Mouse (Mus musculus): ENCODE results near the gene Stat3. TPM values are rescaled to one million over a fixed set of nuclear protein-coding genes. Genes with fewer than 3 reads are reported as not detected.
A peak's percentile ranks its signal among the peaks of the same experiment; 100 is the strongest.

The Stat3 gene
- polyA plus RNA-seq, 1 experiment from 2014 or later: 39.0 TPM

- Histone ChIP-seq H3K9me3 (replicated peaks; ENCODE audit: control insufficient read depth, low read length, poor library complexity, severe bottlenecking) (no peaks in the 10 kb centered on the region), H3K36me3 (ENCODE audit: control insufficient read depth, insufficient read depth, low read length) (no peaks in the 10 kb centered on the region), H3K27me3 (ENCODE audit: control insufficient read depth, insufficient read depth, low read depth, low read length) (no peaks in the 10 kb centered on the region), H3K9ac (ENCODE audit: low read depth, low read length) (peak overlapping the region; percentile 82), H3K4me2 (ENCODE audit: low read length) (peak overlapping the region; percentile 91), H3K27ac (ENCODE audit: low read length) (peak overlapping the region; percentile 63), H3K4me3 (ENCODE audit: low read depth, low read length) (peak overlapping the region; percentile 78), H3K4me1 (ENCODE audit: control insufficient read depth, insufficient read depth, low read length) (peaks cover 23% of the 10 kb centered on the region)
- ATAC-seq: peak; percentile 21
- WGBS: under 1% methylated on average over 45 of the region's 48 CpGs
These were observed 429 bp downstream of the Stat3 start for GRCm38 (mm10) chr11:100938711-100939511.

- Histone ChIP-seq H3K9me3 (replicated peaks; ENCODE audit: control insufficient read depth, low read length, poor library complexity, severe bottlenecking) (no peaks in the 10 kb centered on the region), H3K4me3 (ENCODE audit: low read depth, low read length) (peak overlapping the region; percentile 78), H3K36me3 (ENCODE audit: control insufficient read depth, insufficient read depth, low read length) (no peaks in the 10 kb centered on the region), H3K4me1 (ENCODE audit: control insufficient read depth, insufficient read depth, low read length) (peaks cover 23% of the 10 kb centered on the region), H3K27me3 (ENCODE audit: control insufficient read depth, insufficient read depth, low read depth, low read length) (no peaks in the 10 kb centered on the region), H3K4me2 (ENCODE audit: low read length) (peak overlapping the region; percentile 91), H3K27ac (ENCODE audit: low read length) (no peak overlapping the region), H3K9ac (ENCODE audit: low read depth, low read length) (peak overlapping the region; percentile 44)
- WGBS: 35% methylated on average over 5 of the region's 5 CpGs
- no peak for ATAC-seq
These were observed 1.2 kb downstream of the Stat3 start for GRCm38 (mm10) chr11:100938112-100938511.

DNA sequence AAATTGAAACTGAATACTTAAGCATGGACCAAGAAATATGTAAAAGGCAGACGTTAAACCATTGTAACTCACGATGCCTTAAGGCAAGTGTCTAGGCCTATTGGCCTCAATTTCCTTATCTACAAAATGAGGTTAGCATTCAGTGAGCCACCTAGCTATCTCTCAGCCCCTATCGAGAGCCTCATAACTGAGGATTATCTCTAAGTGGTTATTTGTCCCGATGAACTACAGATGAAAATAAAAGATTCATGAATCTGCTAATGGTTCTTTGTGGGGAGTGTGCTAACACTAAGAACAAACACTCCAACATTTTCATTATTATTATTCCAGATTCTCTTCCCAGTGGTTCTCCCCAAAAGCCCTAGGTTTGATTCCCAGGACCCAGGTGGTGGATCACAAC is 2.0 kb downstream of the Stat3 start:
- WGBS: 59% methylated on average over 4 of the region's 4 CpGs
- H3K4me2 ChIP-seq (ENCODE audit: low read length): no peak overlapping the region
- no peaks in the 10 kb centered on the region for H3K27me3 ChIP-seq (ENCODE audit: control insufficient read depth, insufficient read depth, low read depth, low read length)
- no peak overlapping the region for H3K9ac ChIP-seq (ENCODE audit: low read depth, low read length)
- H3K27ac ChIP-seq (ENCODE audit: low read length): no peak overlapping the region
- H3K36me3 ChIP-seq (ENCODE audit: control insufficient read depth, insufficient read depth, low read length): no peaks in the 10 kb centered on the region
- no peak overlapping the region for H3K4me3 ChIP-seq (ENCODE audit: low read depth, low read length)
- no peak for ATAC-seq
- no peaks in the 10 kb centered on the region for H3K9me3 ChIP-seq (replicated peaks; ENCODE audit: control insufficient read depth, low read length, poor library complexity, severe bottlenecking)
- peaks cover 23% of the 10 kb centered on the region for H3K4me1 ChIP-seq (ENCODE audit: control insufficient read depth, insufficient read depth, low read length)

- H3K9ac ChIP-seq (ENCODE audit: low read depth, low read length): no peak overlapping the region
- H3K4me1 ChIP-seq (ENCODE audit: control insufficient read depth, insufficient read depth, low read length): peaks cover 23% of the 10 kb centered on the region
- ATAC-seq: no peak
- H3K27ac ChIP-seq (ENCODE audit: low read length): no peak overlapping the region
- no peaks in the 10 kb centered on the region for H3K36me3 ChIP-seq (ENCODE audit: control insufficient read depth, insufficient read depth, low read length)
- WGBS: 84% methylated on average over 8 of the region's 8 CpGs
- no peaks in the 10 kb centered on the region for H3K9me3 ChIP-seq (replicated peaks; ENCODE audit: control insufficient read depth, low read length, poor library complexity, severe bottlenecking)
- no peaks in the 10 kb centered on the region for H3K27me3 ChIP-seq (ENCODE audit: control insufficient read depth, insufficient read depth, low read depth, low read length)
- no peak overlapping the region for H3K4me2 ChIP-seq (ENCODE audit: low read length)
- H3K4me3 ChIP-seq (ENCODE audit: low read depth, low read length): no peak overlapping the region
These were observed 3.7 kb downstream of the Stat3 start for GRCm38 (mm10) chr11:100935373-100936355.

DNA sequence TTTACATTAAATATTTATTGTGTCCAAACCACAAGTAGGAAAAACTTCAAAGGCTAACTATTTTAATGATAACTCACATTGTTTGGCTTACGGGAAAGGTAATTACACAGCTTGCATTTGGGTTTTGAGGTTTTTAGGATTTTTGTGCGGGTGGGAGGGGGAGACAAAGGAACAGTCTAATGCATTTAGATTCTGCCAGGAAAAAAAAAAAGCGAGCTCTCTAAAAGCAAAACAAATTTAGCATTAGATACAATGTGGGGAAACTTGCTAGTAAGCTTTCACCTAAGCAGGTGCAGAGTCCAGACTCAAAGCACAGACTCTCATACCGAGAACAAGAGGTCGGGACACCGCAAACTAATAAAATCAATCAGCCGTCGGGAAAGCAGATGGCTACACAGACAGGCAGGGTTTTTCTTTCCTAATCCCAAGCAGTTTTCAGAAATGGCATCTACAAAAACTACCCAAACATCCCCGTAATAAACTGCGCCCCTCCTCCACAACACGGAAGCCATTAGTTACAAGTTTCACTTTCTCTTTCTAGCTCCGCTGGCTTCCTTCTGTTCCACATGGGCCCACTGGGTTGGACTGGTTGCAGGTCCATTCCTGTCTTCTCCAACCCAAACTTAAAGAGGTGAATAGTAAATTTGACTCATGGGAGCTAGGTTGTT is 8.0 kb downstream of the Stat3 start:
- Histone ChIP-seq H3K9ac (ENCODE audit: low read depth, low read length) (no peak overlapping the region), H3K27me3 (ENCODE audit: control insufficient read depth, insufficient read depth, low read depth, low read length) (no peaks in the 10 kb centered on the region), H3K27ac (ENCODE audit: low read length) (no peak overlapping the region), H3K4me2 (ENCODE audit: low read length) (no peak overlapping the region), H3K4me3 (ENCODE audit: low read depth, low read length) (no peak overlapping the region), H3K4me1 (ENCODE audit: control insufficient read depth, insufficient read depth, low read length) (no peaks in the 10 kb centered on the region), H3K36me3 (ENCODE audit: control insufficient read depth, insufficient read depth, low read length) (no peaks in the 10 kb centered on the region), H3K9me3 (replicated peaks; ENCODE audit: control insufficient read depth, low read length, poor library complexity, severe bottlenecking) (no peaks in the 10 kb centered on the region)
- no peak for ATAC-seq
- 67% methylated on average over 12 of the region's 12 CpGs for WGBS

DNA sequence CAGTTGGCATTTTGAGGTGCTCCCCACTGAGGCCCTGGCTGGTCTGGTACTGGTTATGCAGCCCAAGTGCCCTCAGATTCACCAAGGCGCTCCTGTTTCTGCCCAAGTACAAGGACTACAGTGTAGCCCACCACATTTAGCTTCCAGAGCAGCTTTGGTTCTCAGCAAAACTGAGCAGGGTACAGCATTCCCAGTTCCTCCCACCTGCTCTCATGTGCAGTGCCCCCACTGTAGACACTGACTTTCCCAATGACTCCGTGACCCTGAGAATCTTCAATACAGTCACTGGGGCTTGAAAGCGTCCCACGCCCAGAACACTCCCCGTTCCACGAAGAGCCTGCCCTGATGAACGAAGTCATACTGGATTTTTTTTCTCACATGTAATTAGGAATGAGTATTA is 8.7 kb downstream of the Stat3 start:
- 78% methylated on average over 7 of the region's 7 CpGs for WGBS
- Histone ChIP-seq H3K9me3 (replicated peaks; ENCODE audit: control insufficient read depth, low read length, poor library complexity, severe bottlenecking) (no peaks in the 10 kb centered on the region), H3K36me3 (ENCODE audit: control insufficient read depth, insufficient read depth, low read length) (no peaks in the 10 kb centered on the region), H3K27me3 (ENCODE audit: control insufficient read depth, insufficient read depth, low read depth, low read length) (no peaks in the 10 kb centered on the region), H3K4me1 (ENCODE audit: control insufficient read depth, insufficient read depth, low read length) (no peaks in the 10 kb centered on the region), H3K9ac (ENCODE audit: low read depth, low read length) (no peak overlapping the region), H3K4me3 (ENCODE audit: low read depth, low read length) (no peak overlapping the region), H3K4me2 (ENCODE audit: low read length) (no peak overlapping the region), H3K27ac (ENCODE audit: low read length) (no peak overlapping the region)
- ATAC-seq: no peak

- no peak for ATAC-seq
- no peaks in the 10 kb centered on the region for H3K36me3 ChIP-seq (ENCODE audit: control insufficient read depth, insufficient read depth, low read length)
- H3K27ac ChIP-seq (ENCODE audit: low read length): no peak overlapping the region
- H3K9ac ChIP-seq (ENCODE audit: low read depth, low read length): no peak overlapping the region
- H3K4me1 ChIP-seq (ENCODE audit: control insufficient read depth, insufficient read depth, low read length): no peaks in the 10 kb centered on the region
- H3K4me2 ChIP-seq (ENCODE audit: low read length): no peak overlapping the region
- no peak overlapping the region for H3K4me3 ChIP-seq (ENCODE audit: low read depth, low read length)
- no peaks in the 10 kb centered on the region for H3K27me3 ChIP-seq (ENCODE audit: control insufficient read depth, insufficient read depth, low read depth, low read length)
- 89% methylated on average over 3 of the region's 3 CpGs for WGBS
- H3K9me3 ChIP-seq (replicated peaks; ENCODE audit: control insufficient read depth, low read length, poor library complexity, severe bottlenecking): no peaks in the 10 kb centered on the region
These were observed 12.0 kb downstream of the Stat3 start for GRCm38 (mm10) chr11:100927386-100927785.

DNA sequence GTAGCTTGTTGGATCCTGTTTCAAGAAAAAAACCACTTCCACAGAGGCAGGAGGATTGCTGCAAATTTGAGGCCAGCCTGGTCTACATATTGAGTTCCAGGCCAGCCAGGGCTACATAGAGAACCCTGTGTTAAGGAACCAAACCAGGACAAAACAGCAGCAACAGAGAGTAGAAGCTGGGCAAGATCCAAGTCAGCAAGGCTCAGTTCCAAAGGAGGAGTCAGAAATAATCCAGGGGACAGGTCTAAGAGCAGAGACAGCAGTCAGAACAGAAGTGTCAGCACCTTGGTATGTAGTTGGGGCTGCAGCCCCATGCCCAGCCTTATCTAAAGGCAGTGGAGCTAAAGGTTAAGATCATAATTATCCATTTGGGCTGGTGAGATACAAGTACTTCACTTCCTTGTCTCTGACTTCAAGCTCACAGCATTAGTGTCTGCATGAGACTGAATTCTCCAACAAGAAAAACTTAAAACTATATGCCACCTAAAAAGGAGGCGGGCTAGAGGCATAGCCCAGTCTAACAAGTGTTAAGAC is 14.9 kb downstream of the Stat3 start:
- no peak for ATAC-seq
- no peaks in the 10 kb centered on the region for H3K9me3 ChIP-seq (replicated peaks; ENCODE audit: control insufficient read depth, low read length, poor library complexity, severe bottlenecking)
- H3K4me3 ChIP-seq (ENCODE audit: low read depth, low read length): no peak overlapping the region
- no peaks in the 10 kb centered on the region for H3K27me3 ChIP-seq (ENCODE audit: control insufficient read depth, insufficient read depth, low read depth, low read length)
- H3K4me1 ChIP-seq (ENCODE audit: control insufficient read depth, insufficient read depth, low read length): no peaks in the 10 kb centered on the region
- 90% methylated on average over 1 of the region's 1 CpGs for WGBS
- H3K9ac ChIP-seq (ENCODE audit: low read depth, low read length): no peak overlapping the region
- no peak overlapping the region for H3K4me2 ChIP-seq (ENCODE audit: low read length)
- H3K27ac ChIP-seq (ENCODE audit: low read length): no peak overlapping the region
- no peaks in the 10 kb centered on the region for H3K36me3 ChIP-seq (ENCODE audit: control insufficient read depth, insufficient read depth, low read length)

All from midbrain, embryonic 16.5 days (tissue).